Mouse (Mus musculus) ES-E14 (cell line): ENCODE measurements around the gene Gm12394. TPM values are rescaled to one million over a fixed set of nuclear protein-coding genes. Genes with fewer than 3 reads are reported as not detected.
"Not testable (repeated sequence)": the region's sequence is repeated elsewhere in the genome, so short reads cannot be mapped to it uniquely, and the experiment has no call there.

ENCODE experiments used
- DNase-seq: peaks from one replicate; pipeline ENCODE4 v3.0.0-alpha.2; 2013; ENCODE audit warnings: low read depth, low spot score
- H3K27ac ChIP-seq: 2 replicates; pipeline ENCODE4 v1.5.1; 2012; ENCODE audit warnings: low read depth, mild to moderate bottlenecking, low read length, moderate library complexity, mixed read lengths; ENCODE audit not compliant: poor library complexity, insufficient read depth, severe bottlenecking
- H3K36me3 ChIP-seq: 2 replicates; pipeline ENCODE4 v1.6.1; 2012; ENCODE audit warnings: mild to moderate bottlenecking, low read length, moderate library complexity, mixed read lengths; ENCODE audit not compliant: control insufficient read depth, poor library complexity, insufficient read depth, severe bottlenecking
- H3K4me1 ChIP-seq, 2 experiments: fragments of 150-350 bp in 1 of 2; sonication (generic) in 1 of 2; 2 replicates each; pipeline ENCODE4 v1.6.1; 2012; ENCODE audit warnings: low read length in 2 of 2, mild to moderate bottlenecking in 1 of 2, mixed read lengths in 1 of 2; ENCODE audit not compliant: control insufficient read depth in 2 of 2, insufficient read depth in 2 of 2, poor library complexity in 1 of 2
- H3K4me3 ChIP-seq, 2 experiments: fragments of 150-350 bp in 1 of 2; sonication (generic) in 1 of 2; 2 replicates each; pipeline ENCODE4 v1.5.1; 2012; ENCODE audit warnings: low read length in 2 of 2, low read depth in 1 of 2, mild to moderate bottlenecking in 1 of 2, mixed read lengths in 1 of 2; ENCODE audit not compliant: insufficient read depth in 1 of 2, poor library complexity in 1 of 2, severe bottlenecking in 1 of 2
- H3K9ac ChIP-seq: 2 replicates; pipeline ENCODE4 v1.6.1; 2012; ENCODE audit warnings: low read depth, mild to moderate bottlenecking, low read length, mixed read lengths; ENCODE audit not compliant: poor library complexity, insufficient read depth, severe bottlenecking
- H3K9me3 ChIP-seq: fragments of 150-350 bp; sonication (generic); 2 replicates; pipeline ENCODE4 v1.6.1; 2012; ENCODE audit warnings: low read depth, mild to moderate bottlenecking, low read length; ENCODE audit not compliant: control insufficient read depth, insufficient read depth
- CHD2 ChIP-seq: IDR thresholded peaks from 2 replicates; pipeline ENCODE4 v1.6.1; 2014; ENCODE audit warnings: mild to moderate bottlenecking, low read depth, low read length, inconsistent platforms
- HCFC1 ChIP-seq: IDR thresholded peaks from 2 replicates; pipeline ENCODE4 v1.6.1; 2012; ENCODE audit warnings: low read length, inconsistent platforms, borderline replicate concordance; ENCODE audit not compliant: insufficient read depth
- MAFK ChIP-seq: IDR thresholded peaks from 2 replicates; pipeline ENCODE4 v1.6.1; 2014; ENCODE audit warnings: mild to moderate bottlenecking, low read depth, low read length, inconsistent platforms; ENCODE audit not compliant: insufficient read depth
- ZC3H11A ChIP-seq: IDR thresholded peaks from 2 replicates; pipeline ENCODE4 v1.6.1; 2012; ENCODE audit warnings: low read depth, mild to moderate bottlenecking, inconsistent platforms, low read length, borderline replicate concordance
- ZNF384 ChIP-seq: IDR thresholded peaks from 2 replicates; pipeline ENCODE4 v1.6.1; 2012; ENCODE audit warnings: low read depth, low read length, inconsistent platforms
- in situ Hi-C, 2 experiments: fragments of 600-800 bp; cut with MboI; formaldehyde crosslinking; loops; one replicate each; pipeline ENCODE4 v1.15.1; 2025; ENCODE audit warnings: low sequenced_read_pairs in 2 of 2, inconsistent platforms in 1 of 2; ENCODE audit not compliant: unreplicated experiment in 2 of 2
- total RNA-seq: library from RNA; depleted of rRNA; stranded (reverse); fragments of 300-350 nt; gene quantifications from 2 replicates; pipeline ENCODE4 v1.2.3, GENCODE M21; 2012; rRNA removed

Gm12394 gene
- total RNA-seq = 0.09 and 0.11 TPM in 2 replicates

DNA sequence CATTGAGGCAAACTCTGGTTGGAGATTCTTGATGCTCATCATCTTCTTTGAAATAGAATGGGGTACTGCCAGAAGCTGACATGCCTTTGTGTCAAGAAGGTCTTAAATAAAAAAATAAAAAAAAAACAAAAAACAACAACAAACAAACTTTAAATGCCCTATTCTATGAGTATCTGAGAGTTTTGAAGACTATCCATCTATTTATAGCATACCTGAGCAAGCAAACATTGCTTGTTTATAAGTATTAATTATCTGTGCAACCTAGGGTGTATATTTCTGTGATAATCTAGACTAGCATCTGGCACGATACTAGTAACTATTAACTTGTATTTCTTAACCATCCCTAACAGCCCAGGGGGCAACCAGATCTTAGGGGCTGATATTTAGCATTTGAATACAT lies at the start of gene Gm12394:
Gene Gm12394, minus strand, starts transcription at position 101 of the 400 bp plus-strand sequence.
- H3K4me3 ChIP-seq, in situ Hi-C loops, H3K36me3 ChIP-seq, H3K9me3 ChIP-seq, H3K9ac ChIP-seq, DNase-seq, H3K27ac ChIP-seq, H3K4me1 ChIP-seq: not testable (repeated sequence)

DNA sequence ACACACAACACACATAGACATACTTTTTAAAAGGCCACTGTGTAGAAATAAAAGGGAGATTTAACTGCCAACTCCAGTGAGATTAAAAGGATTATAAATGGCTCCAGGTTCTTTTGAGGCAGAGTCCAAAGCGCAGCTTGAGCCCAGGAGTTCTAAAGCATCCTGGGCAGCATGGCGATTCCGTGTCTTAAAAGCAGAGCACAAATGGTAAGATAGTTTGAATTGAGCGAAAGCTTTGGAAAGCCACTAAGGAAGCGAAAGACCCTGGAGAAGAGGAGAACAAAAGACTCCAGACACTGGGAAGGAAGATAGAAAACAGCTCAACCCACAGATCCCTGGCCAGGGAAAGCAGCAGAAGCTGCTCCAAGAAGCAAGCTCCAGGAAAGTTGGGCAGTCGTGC lies 48.4 kb upstream of the Gm12394 start:
- in situ Hi-C loops = no loop called here
- TF ChIP-seq HCFC1 (no peak), ZNF384 (no peak), ZC3H11A (no peak), CHD2 (no peak), MAFK (no peak)

DNA sequence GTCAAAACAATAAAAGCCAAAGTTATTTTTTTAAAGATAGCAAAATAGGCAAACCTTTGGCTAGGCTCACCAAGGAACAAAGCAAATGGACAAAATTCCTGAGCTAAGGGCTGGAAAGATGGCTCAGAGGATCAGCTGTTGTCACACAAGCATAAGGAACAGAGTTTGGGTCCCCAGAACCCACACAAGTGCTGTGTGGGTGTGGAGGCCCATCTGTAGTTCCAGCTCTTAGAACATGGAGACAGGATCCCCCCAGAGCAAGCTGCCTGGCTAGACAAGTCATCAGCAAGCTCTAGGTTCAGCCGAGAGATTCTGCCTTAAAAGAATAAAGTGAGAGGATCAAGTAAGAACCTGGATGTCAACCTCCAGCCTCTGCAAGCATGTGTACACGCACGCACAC lies 48.0 kb upstream of the Gm12394 start:
- no peaks in the 10 kb centered on the region for H3K36me3 ChIP-seq
- in situ Hi-C loops = no loop called here
- no peak overlapping the region for H3K9ac ChIP-seq
- H3K27ac ChIP-seq = no peak overlapping the region
- TF ChIP-seq MAFK = no peak
- no peak for TF ChIP-seq ZNF384
- TF ChIP-seq CHD2 = no peak
- TF ChIP-seq HCFC1 = no peak
- no peak for TF ChIP-seq ZC3H11A
- H3K4me1 ChIP-seq = no peaks in the 10 kb centered on the region
- no peak overlapping the region for H3K4me3 ChIP-seq
- DNase-seq = no peak
- no peaks in the 10 kb centered on the region for H3K9me3 ChIP-seq

More for the DNA sequence above, 48.4 kb upstream of the Gm12394 start:
- H3K9me3 ChIP-seq = no peaks in the 10 kb centered on the region
- H3K4me1 ChIP-seq = no peaks in the 10 kb centered on the region
- H3K4me3 ChIP-seq = no peak overlapping the region
- H3K9ac ChIP-seq = no peak overlapping the region
- H3K36me3 ChIP-seq = no peaks in the 10 kb centered on the region
- DNase-seq = no peak
- no peak overlapping the region for H3K27ac ChIP-seq

DNA sequence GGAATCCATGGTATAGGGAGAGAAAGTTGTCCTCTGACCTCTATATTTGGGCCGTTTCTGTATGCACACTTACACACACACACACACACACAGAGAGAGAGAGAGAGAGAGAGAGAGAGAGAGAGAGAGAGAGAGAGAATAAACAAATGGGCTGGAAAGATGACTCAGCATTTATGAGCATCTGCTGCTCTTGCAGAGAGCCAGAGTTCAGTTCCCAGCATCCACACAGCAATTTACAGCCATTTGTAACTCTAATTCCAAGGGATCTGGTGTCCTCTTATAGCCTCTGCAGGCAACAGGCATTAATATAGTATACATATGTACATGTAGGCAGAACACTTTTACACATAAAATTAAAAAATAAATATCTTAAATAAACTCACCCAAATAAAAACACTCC lies 47.4 kb upstream of the Gm12394 start:
- Histone ChIP-seq H3K9ac (no peak overlapping the region), H3K9me3 (no peaks in the 10 kb centered on the region), H3K4me1 (peaks cover 0 to 4% of the 10 kb centered on the region in 2 experiments; a peak in 2 of 4 replicates), H3K4me3 (no peak overlapping the region), H3K27ac (no peak overlapping the region), H3K36me3 (no peaks in the 10 kb centered on the region)
- in situ Hi-C loops = no loop called here
- no peak for DNase-seq
- TF ChIP-seq ZC3H11A (no peak), HCFC1 (no peak), ZNF384 (no peak), CHD2 (no peak), MAFK (peak; percentile 69)

DNA sequence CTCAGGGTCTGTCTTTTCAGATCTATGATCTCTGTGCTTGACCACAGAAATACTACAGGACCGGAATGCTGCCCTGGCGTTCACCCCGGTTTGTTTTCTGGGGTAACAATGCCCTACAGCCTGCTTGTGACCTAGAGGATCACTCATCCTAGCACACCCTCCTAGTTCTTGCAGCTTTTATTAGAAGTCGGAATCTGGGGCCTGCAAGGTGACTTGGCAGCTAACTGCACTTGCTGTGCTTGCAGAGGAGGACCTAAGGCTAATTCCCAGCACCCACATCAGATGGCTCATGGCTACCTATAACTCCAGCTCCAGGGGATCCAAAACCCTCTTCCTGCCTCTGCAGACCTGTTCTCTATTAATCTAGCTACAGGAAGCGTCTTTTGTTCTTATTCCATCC lies 46.2 kb upstream of the Gm12394 start:
- H3K4me3 ChIP-seq = no peak overlapping the region
- H3K9ac ChIP-seq = no peak overlapping the region

More for the DNA sequence above, 46.2 kb upstream of the Gm12394 start:
- no peaks in the 10 kb centered on the region for H3K36me3 ChIP-seq
- H3K27ac ChIP-seq = no peak overlapping the region
- DNase-seq = no peak
- TF ChIP-seq MAFK = no peak
- TF ChIP-seq CHD2 = no peak
- no peak for TF ChIP-seq ZNF384
- TF ChIP-seq HCFC1 = no peak
- peaks cover 0 to 6% of the 10 kb centered on the region in 2 experiments; a peak in 2 of 4 replicates for H3K4me1 ChIP-seq
- in situ Hi-C loops = no loop called here
- no peaks in the 10 kb centered on the region for H3K9me3 ChIP-seq
